Mouse (Mus musculus): ENCODE results near the gene Adamts12. TPM values are rescaled to one million over a fixed set of nuclear protein-coding genes. Genes with fewer than 3 reads are reported as not detected.

Gene Adamts12
- total RNA-seq, 2 experiments from 2014 or later = 23.2 to 24.0 TPM

DNA sequence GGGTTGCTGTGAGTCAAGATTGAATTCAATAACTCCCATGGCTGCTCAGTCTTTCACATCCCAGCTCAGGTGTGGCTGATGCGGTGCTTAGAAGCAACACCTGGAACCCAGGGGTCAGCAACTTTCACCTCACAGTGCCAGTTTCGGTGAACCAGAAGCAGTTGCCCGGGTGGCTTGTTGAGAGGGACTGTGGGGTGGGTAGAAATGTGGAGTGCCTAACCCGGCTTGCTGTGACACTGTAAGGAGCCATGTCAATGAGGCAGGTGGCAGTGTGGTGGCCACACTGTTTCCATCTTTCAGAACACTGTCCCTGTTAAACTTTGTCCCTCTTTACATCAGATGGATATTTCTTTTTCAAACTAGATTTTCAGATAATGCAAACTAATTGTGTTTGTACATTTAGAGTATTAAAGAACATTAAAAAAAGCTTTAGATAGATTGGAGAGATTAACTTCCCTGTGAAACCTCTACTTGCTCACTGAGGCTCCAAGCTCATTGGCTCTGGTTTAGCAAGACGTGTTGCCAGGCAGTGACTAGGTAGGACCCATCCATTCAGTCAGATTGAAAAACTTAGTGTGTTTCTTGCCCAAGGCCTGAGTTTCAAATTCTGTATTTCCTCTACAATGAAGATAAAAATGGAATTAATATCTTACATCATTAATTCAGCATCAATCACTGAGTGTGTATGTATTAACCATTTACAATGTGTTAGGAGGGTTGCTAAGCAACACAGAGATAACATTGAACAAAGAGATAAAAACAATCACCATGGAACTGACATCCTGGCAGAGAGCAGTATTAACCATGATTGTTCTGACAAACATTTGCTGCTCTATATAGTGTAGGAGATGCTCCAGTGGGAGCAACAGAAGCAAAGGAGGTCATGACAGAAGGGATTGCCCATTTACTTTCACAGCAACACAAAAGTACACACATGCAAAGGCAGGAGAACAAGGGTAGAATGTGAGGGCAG, 68.3 kb downstream of the Adamts12 start:
- intact Hi-C loops (cut with DNase I) = no loop called here
- no peak for DNase-seq

DNA sequence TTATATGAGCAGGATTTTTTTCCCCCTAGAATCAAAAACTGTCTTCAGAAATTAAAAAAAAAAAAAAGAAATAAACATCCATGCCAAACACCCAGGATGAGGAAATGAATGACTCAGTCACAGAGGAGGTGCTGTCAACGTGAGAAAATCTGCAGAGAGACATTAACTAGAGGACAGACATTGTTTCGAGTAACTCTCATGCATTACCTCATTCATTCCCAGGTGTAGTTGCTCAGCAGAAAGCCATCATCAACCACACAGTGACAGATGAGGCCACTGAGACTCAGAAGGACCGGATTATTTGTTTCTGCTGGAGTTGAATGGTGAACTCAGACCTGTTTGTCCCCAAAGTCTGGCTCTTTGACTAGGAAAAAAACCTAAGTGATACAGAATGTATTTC, 81.0 kb downstream of the Adamts12 start:
- intact Hi-C loops (cut with DNase I) = no loop called here
- peak; percentile 12 to 15 for DNase-seq

DNA sequence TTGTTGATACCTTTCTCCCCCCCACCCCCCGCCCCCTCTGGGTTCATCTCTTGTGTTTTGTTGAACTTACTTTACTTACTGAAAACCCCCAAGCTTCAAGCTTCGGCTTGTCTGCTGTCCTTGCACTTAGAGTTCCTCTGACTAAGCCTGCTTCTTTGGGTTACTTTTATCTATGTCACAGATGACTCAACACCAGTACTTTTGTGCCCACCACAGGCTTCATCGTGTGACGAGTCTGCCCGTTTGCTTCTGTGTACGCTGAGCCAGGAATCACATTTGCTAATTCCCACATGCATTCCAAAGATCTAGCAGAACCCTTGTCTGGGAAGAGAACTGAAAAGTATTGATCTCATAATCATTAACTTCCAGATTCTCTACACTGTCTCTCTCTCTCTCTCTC, 94.8 kb downstream of the Adamts12 start:
- intact Hi-C loops (cut with DNase I) = no loop called here

DNA sequence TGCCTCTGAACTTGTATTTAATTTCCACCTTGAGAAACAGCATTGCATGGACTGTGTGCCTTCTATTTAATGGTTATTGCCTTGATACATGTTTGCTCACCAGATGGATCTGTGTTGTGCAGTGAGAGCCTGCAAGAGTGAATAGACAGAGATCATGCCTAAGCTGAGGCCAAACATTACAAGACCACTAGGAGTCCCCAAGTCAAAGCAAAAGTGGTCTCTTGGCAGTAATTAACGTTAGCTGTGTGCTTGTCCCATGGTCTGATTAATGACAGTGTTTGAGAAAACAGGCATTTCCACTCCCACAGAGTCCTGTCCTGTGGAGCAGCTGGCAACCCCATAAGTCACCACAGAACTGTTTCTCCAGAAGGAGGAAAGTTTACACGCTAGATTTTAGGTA, 96.2 kb downstream of the Adamts12 start:
- no peak for DNase-seq
- intact Hi-C loops (cut with DNase I) = no loop called here

More for the DNA sequence above, 94.8 kb downstream of the Adamts12 start:
- no peak for DNase-seq

DNA sequence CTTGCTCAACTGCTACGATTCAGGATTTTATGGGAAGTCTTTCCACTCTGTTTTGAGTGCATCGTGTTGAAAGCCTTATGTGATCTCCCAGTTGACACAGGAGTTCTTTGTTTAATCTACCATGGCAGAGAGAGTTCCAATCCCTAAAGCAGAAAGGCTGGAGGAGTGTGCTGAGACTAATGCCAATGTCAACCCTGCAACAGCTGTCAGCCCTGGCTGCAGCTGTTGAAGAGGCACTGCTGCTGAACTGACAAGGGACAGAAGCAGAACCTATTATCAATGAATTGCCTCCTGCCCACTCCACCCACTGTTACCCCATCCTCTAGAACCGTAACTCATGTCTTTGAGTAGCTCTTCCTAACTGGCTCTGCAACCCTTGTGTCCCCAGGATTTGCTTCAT, 101.3 kb downstream of the Adamts12 start:
- intact Hi-C loops (cut with DNase I) = no loop called here
- DNase-seq = peak; percentile 37 to 50

DNA sequence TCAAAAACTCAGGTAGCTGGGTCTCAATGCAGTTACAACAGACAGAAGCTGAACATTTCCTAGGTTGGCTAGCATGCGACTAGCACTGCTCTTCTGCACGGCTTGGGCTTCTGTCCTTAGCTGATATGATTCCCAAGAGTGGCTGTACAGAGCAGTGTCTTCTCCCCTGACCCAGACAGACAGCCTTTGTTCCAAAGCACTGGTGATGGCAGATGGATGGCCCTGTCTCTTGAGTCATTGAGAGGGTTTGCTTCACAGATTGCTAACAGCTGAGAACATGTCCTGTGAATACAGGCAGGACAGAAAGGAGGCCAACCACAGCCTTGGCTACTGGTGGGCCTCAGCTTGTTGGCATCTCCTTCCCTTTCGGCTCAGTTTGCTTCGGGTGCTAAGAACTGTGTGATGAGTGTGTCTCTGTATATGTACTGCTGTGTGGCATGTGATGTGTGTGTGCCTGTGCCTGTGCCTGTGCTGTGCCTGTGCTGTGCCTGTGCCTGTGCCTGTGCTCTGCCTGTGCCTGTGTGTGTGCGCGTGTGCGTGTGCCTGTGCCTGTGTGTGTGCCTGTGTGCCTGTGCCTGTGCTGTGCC, 109.4 kb downstream of the Adamts12 start:
- intact Hi-C loops (cut with DNase I) = no loop called here
- DNase-seq = peak in 1 of 2 experiments; percentile 20

DNA sequence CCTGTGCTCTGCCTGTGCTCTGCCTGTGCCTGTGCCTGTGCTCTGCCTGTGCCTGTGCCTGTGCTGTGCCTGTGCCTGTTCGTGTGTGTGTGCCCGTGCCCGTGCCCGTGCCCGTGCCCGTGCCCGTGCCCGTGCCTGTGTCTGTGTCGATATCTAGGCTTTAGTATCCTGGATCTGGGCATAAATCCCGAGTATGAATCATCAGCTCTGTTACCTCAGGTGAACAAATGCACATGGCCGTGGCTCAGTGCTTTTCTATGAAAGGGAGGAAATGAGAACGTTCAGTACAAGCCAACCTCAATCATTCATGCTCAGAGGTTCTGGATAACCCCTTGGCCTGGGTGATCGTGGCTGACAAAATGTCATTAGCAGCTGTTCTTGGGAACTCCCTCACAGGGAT, 110.3 kb downstream of the Adamts12 start:
- peak in 1 of 2 experiments; percentile 18 for DNase-seq
- intact Hi-C loops (cut with DNase I) = no loop called here

DNA sequence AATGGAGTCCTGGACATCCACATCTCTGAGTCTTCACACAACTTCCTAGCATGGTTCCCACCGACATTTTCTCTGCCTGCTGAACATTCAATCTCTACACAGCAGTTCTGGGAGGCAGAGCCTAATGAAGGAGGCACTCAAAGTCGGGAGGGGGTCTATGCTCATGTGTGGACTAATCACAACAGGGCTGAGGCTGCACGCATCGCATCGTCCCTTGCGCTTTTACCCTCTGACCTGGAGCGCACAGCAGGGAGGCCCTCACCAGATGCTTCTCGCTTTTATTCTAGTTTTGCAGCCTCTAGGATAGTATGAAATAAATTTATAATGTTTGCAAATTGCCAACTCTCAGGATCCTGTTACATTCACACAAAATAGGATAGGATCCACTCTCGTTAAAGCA, 112.9 kb downstream of the Adamts12 start:
- intact Hi-C loops (cut with DNase I) = no loop called here
- no peak for DNase-seq

DNA sequence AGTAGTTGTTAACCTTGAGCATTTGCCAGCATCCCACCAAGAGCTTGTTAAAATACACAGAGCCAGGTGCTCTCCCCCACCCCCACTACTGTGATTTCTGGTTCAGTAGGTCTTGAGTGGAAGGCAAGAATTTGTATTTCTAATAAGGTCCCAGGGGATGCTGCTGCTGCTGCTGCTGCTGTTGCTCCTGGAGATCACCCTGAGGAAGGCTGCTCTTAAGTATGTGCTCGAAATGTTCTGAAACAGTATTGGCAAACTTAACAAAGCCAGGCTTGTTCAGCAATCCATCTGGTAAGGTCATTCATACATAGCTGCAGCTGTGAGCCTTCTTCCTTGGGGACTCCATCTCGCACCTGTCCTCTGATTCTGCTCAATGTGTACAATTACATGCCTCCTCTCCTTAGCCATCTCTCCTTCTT, 115.2 kb downstream of the Adamts12 start:
- DNase-seq = peak in 1 of 2 experiments; percentile 21
- intact Hi-C loops (cut with DNase I) = no loop called here

DNA sequence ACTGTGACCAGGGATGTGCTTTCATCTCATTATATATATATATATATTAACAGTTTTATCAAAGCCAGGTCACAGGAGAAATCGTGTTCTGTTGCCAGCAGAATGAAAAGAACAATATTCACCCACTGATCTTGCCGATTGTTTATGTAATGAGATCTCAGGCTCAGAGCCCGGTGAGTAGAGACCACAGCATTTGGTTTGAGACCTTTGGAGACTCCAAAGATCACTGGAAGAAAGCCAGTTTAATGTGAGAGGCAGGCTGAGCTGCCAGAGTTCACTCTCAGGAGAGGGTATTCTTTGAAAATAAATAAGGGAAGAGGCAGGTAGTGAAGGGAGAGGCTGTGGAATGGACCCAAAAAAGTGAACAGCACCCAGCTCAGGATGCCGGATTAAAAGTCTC, 122.1 kb downstream of the Adamts12 start:
- intact Hi-C loops (cut with DNase I) = no loop called here
- no peak for DNase-seq

DNA sequence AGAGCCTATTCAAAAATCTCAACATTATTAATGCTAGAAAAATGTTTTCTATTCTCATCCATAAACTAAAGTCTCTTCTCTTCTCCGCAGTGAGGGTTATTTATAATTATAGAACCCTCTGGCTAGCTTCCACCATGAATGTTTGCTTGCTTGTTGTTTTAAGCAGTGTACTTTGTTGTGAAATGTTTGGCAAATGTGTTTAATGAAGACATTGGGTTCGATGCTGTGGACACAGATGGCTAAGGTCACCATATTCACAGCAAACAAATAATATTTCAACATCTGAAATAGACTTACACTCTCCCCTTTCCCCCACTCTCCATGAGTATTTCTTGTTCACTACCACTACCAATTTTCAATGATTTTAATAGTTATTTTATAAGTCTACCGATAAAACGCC, 125.9 kb downstream of the Adamts12 start:
- intact Hi-C loops (cut with DNase I) = no loop called here
- DNase-seq = no peak

DNA sequence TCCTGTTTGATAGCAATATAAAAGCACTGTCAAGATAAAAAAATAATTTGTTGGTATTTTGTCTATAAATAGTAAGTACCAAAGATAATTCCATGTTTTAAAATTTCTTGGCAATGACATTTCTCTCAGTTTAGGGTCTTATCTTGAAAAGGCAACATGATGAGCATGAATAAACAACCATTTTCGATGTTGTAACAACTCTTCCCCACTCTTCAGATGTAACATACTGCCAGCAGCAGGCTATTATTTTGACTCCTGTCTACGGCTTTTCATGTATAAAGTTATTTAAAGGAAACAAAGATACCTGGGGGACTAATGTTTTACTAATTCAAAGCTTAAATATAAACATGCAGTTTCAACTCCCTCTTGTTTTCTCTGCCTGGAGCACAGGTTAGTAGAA, 128.2 kb downstream of the Adamts12 start:
- DNase-seq = no peak

DNA sequence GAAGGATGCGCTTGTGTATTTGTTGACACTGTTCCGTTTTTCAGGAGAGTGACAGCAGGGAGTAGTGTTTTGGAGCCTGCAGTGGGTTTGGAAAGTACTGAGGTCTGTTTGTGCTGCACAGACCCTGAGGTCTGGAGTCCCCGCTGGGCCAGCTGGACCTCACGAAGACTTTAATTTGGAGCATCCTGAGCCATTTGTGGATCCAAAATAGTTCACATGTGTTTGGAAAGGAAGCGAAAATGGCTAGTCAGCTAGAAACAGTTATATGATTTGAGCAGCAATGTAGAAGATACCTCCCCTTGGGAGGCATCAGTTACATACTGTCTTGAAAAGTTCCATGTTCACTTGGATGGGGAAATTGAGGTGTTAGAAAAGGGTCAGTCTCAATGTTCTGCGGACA, 132.5 kb downstream of the Adamts12 start:
- intact Hi-C loops (cut with DNase I) = no loop called here
- DNase-seq = peak; percentile 25 to 30

More for the DNA sequence above, 128.2 kb downstream of the Adamts12 start:
- intact Hi-C loops (cut with DNase I) = no loop called here

DNA sequence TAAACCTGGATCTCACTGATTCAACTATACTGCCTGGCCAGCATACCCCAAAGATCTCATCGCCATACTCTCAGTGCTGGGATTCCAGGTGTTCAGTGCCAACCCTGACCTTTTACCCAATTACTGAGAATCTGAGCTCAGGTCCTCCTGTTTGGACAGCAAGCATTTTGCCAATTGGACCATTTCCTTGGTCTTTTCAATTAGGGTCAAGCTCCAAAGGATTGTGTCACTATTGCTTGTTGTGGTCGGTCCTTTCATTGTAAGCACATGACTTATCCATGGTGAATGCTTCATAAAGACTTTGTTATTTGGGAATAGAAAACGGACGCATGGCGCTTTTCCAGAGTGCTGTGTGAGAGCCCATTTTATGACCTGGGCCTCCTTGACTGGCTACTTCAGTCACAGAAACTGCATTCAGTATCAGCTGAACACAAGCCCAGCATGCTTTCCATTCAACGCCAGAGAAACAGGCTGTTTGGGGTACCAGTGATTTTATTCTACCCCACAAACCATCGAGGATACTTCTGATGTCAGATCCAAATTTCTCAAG, 133.7 kb downstream of the Adamts12 start:
- intact Hi-C loops (cut with DNase I) = no loop called here
- no peak for DNase-seq

DNA sequence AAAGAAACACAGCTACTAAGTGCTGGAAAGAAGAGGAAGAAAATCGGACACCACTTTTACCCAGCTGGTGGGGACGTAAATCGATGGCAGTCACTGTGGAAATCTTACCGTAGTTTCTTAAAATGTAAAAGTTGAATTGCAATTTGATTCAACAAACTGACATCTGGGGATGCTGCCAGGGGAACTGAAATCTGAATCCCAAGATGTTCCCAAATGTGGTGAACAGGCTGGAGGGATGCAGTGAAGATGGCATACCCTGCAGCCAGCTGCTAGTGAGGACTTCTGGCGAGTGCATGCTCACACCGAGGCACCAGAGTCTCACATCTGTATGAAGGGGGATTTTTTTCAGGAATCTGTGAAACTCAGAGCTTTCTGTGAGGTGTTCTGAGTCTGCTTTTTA, 138.5 kb downstream of the Adamts12 start:
- peak in 1 of 2 experiments; percentile 7 for DNase-seq
- intact Hi-C loops (cut with DNase I) = no loop called here

DNA sequence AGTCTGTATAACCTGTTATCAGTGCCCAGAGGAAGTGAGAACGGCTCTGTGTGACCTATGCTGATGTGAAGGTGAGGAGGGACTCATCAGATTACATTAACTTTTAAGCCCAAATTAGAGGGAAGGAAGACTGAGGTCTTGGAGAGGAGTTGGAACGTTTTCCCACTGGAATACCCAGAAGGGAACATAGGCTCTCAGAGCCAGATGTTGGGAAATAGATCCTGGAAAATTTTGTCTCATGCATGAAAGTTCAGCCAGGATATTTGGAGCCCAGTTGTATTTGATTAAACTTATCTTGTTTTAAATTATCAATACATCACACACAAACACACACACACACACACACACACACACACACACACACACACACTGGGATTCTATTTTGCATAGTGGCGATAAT, 140.3 kb downstream of the Adamts12 start:
- intact Hi-C loops (cut with DNase I) = no loop called here
- DNase-seq = peak in 1 of 2 experiments; percentile 21

DNA sequence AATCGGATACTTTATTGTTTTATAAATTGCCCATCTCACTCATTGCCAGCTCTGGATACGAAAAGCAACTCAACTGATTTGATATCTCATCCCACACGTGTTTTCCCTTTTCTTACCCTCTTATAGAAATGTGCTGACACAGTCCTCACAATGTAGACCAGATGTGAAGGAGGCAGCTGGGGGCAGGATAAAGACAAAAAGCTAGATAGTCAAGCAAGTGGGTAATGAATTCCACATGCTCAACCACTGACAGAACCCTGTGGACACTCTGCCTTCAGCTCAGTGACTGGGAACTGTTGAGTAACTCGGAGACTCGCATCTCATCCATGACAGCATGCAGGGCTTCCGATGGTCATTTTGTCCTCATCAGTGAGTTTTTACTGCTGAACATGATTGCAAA, 146.4 kb downstream of the Adamts12 start:
- intact Hi-C loops (cut with DNase I) = no loop called here
- peak in 1 of 2 experiments; percentile 10 for DNase-seq

DNA sequence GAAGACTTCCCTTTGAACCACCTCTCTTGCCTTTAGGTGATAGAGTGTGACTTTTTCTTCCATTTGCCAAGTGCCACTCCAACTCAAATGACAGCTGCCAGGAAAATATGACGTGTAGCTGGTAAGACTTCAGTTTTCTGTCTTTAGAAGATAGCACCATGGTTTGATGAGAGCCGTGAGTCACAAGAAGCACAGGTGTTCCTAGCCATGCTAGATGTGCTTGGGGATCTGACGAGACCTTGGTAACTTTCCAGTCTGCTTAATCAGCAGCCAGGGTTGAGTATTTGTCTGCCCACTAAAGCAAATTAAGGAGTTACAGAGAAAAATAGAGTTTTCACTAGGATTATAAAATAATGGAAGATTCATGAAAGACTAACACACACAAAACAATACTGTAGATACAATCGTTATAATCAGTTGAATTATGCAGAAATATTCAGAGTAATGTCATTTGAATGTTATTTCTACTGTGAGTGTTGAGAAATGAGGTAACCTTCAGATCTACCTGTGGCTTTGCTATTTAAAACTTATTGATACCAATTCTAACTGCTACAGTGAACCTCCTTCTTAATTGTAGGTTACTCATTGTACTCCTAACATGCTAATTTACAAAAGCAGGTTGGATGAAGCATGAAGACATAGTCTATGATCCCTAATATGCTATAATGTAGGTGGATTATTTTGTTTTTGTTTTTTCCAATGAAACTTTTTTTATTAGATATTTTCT, 169.5 kb downstream of the Adamts12 start:
- no peak for DNase-seq
- intact Hi-C loops (cut with DNase I) = no loop called here

DNA sequence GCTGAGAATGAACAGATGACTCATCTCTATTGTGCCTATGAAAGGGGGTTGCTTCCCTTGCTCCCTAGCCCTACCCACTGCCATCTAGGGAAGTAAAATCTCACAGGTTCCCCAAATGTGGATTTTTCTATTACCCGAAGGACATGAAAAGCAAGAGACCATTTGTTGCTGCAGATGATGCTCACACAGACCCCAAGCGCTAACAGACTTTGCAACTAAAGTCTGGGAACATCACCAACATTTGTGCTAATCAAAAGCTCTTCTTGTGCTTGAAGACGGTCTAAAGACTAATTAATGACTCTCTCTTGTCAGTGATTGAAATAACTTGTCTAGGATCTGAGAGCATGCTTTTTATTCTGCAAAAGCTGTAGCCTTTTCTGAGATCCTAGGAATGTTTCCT, 175.8 kb downstream of the Adamts12 start:
- no peak for DNase-seq
- intact Hi-C loops (cut with DNase I) = no loop called here

DNA sequence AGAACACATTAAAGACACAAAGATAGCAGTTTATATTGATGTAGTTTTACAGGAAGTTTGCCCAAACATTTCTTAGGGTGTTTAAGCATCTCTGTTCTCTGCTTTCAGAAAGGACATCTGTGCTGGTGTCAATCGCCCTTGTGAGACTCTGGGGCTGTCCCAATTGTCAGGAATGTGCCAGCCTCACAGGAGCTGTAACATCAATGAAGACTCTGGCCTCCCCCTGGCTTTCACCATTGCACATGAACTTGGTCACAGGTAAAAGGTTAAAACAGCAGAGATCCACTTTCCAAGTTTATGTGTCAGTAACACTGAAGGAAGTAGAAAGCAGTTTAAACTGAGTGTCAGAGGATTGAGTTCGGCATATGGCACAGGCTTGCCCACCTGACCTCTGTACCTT, 176.7 kb downstream of the Adamts12 start:
- intact Hi-C loops (cut with DNase I) = no loop called here
- no peak for DNase-seq

DNA sequence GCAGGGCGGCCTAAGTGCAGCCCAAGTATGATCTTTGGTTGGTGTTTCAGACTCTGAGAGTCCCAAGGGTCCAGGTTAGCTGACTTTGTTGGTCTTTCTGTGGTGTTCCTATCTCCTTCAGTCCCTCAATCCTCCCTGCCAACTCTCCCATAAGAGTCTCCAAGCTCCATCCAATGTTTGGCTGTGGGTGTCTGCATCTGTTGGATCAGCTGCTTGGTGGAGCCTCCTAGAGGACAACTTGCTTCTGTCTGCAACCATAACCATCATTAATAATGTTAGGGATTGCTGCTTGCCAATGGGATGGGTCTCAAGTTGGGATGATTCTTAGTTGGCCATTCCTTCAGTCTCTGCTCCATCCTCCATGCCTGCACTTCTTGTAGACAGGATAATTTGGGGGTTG, 181.8 kb downstream of the Adamts12 start:
- intact Hi-C loops (cut with DNase I) = no loop called here
- no peak for DNase-seq
